Mouse (Mus musculus) spleen, adult 2 months (tissue): ENCODE measurements around the gene Hirip3.
"Not testable (repeated sequence)": the region's sequence is repeated elsewhere in the genome, so short reads cannot be mapped to it uniquely, and the experiment has no call there.

Experiments
- CTCF ChIP-seq: fragments of 200-500 bp; IDR thresholded peaks from 2 replicates; pipeline ENCODE4 v1.5.1; 2011; ENCODE audit warnings: mild to moderate bottlenecking, inconsistent platforms; ENCODE audit not compliant: insufficient read depth, insufficient read length, insufficient replicate concordance; ENCODE audit errors: extremely low read depth
- POLR2A ChIP-seq: fragments of 200-500 bp; IDR thresholded peaks from 2 replicates; pipeline ENCODE4 v1.6.1; 2011; ENCODE audit warnings: low read depth, low read length, inconsistent platforms

- TF ChIP-seq CTCF, POLR2A: not testable (repeated sequence)
Measured at GRCm38 (mm10) chr7:126899781-126900180, 38.0 kb downstream of the Hirip3 start.
